Mouse (Mus musculus) hindbrain, embryonic 14.5 days (tissue): ENCODE results near the gene Col9a3. TPM values are rescaled to one million over a fixed set of nuclear protein-coding genes. Genes with fewer than 3 reads are reported as not detected.

Source experiments
- ATAC-seq: fragments of 200-750 bp; cut with Nextera tagmentation; 2 replicates; pipeline ENCODE4 v1.8.0; 2017; ENCODE audit warnings: moderate number of reproducible peaks, mild to moderate bottlenecking, moderate TSS enrichment, moderate library complexity; ENCODE audit not compliant: low FRiP score
- DNase-seq: peaks from one replicate; pipeline ENCODE4 v3.0.0-alpha.2; 2015; ENCODE audit warnings: low spot score
- H3K27ac ChIP-seq: fragments of 300-500 bp; sonication (generic); 2 replicates; pipeline ENCODE4 v1.5.1; 2014; ENCODE audit warnings: mild to moderate bottlenecking, moderate library complexity
- H3K27me3 ChIP-seq: fragments of 300-500 bp; sonication (generic); 2 replicates; pipeline ENCODE4 v1.6.1; 2014; ENCODE audit warnings: mild to moderate bottlenecking, low read length, mixed read lengths; ENCODE audit not compliant: control insufficient read depth, insufficient read depth
- H3K36me3 ChIP-seq: fragments of 300-500 bp; sonication (generic); replicated peaks from 2 replicates; pipeline ENCODE4 v1.6.1; 2014; ENCODE audit not compliant: control insufficient read depth, insufficient read depth
- H3K4me1 ChIP-seq: fragments of 300-500 bp; sonication (generic); replicated peaks from 2 replicates; pipeline ENCODE4 v1.6.1; 2014; ENCODE audit warnings: antibody characterized with exemption, low read length, mixed read lengths; ENCODE audit not compliant: control insufficient read depth, insufficient read depth
- H3K4me2 ChIP-seq: fragments of 300-500 bp; sonication (generic); replicated peaks from 2 replicates; pipeline ENCODE4 v1.6.1; 2014; ENCODE audit warnings: mild to moderate bottlenecking, moderate library complexity
- H3K4me3 ChIP-seq: fragments of 300-500 bp; sonication (generic); replicated peaks from 2 replicates; pipeline ENCODE4 v1.5.1; 2014; ENCODE audit warnings: mild to moderate bottlenecking, low read length
- H3K9ac ChIP-seq: fragments of 300-500 bp; sonication (generic); 2 replicates; pipeline ENCODE4 v1.6.1; 2014
- H3K9me3 ChIP-seq: fragments of 300-500 bp; sonication (generic); 2 replicates; pipeline ENCODE4 v1.6.1; 2016; ENCODE audit warnings: low read length; ENCODE audit not compliant: control insufficient read depth
- WGBS: fragments of 180-500 bp; shearing (Covaris S2); extraction: QIAGEN DNeasy Blood & Tissue Kit; methylation state at CpG from one replicate; pipeline ENCODE4 v1.1.7; 2014; 5-methylcytosine and 5-hydroxymethylcytosine counted together
- polyA plus RNA-seq: library from polyadenylated mRNA; unstranded; fragments of >200 nt; fragmentation: Nextera tagmentation; extraction: Ambion mirVana; gene quantifications from 2 replicates; pipeline ENCODE4 v1.2.1, GENCODE M21; 2014

Col9a3 gene
- polyA plus RNA-seq, 1 experiment from 2014 or later = 65.7 TPM

DNA sequence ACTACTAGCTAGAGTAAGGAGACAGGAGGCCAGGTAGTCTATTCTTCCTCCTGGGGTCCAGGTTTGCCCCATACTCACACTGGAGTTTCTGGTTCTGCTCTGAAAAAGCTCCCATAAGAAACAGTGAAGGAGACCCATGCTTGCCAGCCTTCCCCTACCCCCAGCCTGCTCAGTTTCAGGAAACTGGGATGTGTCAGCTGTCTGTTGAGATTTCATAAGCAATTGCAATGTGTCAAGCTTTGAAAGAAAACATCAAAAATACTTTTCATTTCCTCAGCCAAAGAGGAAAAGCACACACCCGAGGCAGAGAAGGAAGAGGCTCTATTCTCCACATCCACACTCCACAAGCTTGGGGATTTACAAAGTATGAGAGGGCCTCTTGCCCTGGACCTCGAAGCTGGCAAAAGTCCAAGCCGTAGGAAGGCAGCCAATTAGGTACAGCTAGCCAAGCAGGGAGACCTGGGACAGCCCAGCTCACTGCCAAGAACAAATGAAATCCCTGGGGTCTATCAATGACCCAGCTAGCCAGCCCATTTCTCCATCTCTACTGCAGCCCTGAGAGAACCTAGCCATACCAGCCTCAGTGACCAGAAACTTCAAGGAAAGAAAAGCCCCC is 28.5 kb upstream of the Col9a3 start:
- H3K4me2 ChIP-seq = no peak overlapping the region
- H3K36me3 ChIP-seq = no peaks in the 10 kb centered on the region
- peaks cover 7% of the 10 kb centered on the region; the same call in 1 of the 2 replicates for H3K27me3 ChIP-seq
- peaks cover 2% of the 10 kb centered on the region for H3K4me1 ChIP-seq
- no peak overlapping the region for H3K4me3 ChIP-seq
- H3K9me3 ChIP-seq = no peaks in the 10 kb centered on the region
- no peak overlapping the region for H3K27ac ChIP-seq
- 52% methylated on average over 3 of the region's 3 CpGs for WGBS
- no peak overlapping the region for H3K9ac ChIP-seq
- ATAC-seq = no peak
- DNase-seq = peak; percentile 57

GRCm38 (mm10) chr2:180576482-180576881 is 21.1 kb upstream of the Col9a3 start:
- no peak for DNase-seq
- H3K36me3 ChIP-seq = no peaks in the 10 kb centered on the region
- H3K4me2 ChIP-seq = no peak overlapping the region
- H3K4me3 ChIP-seq = no peak overlapping the region
- ATAC-seq = no peak
- H3K9ac ChIP-seq = no peak overlapping the region
- 28% methylated on average over 4 of the region's 4 CpGs for WGBS
- H3K9me3 ChIP-seq = no peaks in the 10 kb centered on the region
- no peaks in the 10 kb centered on the region; the same call in 1 of the 2 replicates for H3K27me3 ChIP-seq
- no peak overlapping the region for H3K27ac ChIP-seq
- no peaks in the 10 kb centered on the region for H3K4me1 ChIP-seq

GRCm38 (mm10) chr2:180578686-180579085 is 18.9 kb upstream of the Col9a3 start:
- H3K4me1 ChIP-seq = peaks cover 7% of the 10 kb centered on the region
- H3K27me3 ChIP-seq = no peaks in the 10 kb centered on the region
- H3K36me3 ChIP-seq = no peaks in the 10 kb centered on the region
- WGBS = 9% methylated on average over 3 of the region's 3 CpGs
- peak; percentile 92 for DNase-seq
- 0 out of 2 replicates have a peak, but pooled peaks have one; percentile 18 for ATAC-seq
- no peak overlapping the region for H3K9ac ChIP-seq
- no peak overlapping the region for H3K4me3 ChIP-seq
- H3K9me3 ChIP-seq = no peaks in the 10 kb centered on the region
- H3K27ac ChIP-seq = no peak overlapping the region
- H3K4me2 ChIP-seq = no peak overlapping the region

DNA sequence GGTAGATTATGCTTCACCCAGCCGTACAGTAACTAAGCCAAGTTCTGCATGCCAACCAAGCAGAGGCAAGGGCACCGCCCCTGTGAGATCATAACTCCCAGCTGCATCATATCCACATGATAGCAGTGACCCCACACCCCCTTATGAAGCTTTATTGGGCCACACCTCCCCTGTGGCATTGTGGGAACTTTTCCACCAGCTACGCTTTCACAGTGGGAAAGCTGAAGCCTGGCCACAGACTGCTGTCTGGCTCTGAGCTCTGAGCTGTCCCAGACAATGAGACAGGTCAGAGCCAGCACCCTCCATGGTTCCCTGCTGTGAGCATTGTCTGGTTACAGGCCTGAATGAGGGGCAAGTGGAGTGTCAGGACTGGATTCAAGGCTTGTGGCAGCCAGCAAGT is 16.6 kb upstream of the Col9a3 start, which contains the start of gene Mrgbp:
Gene Mrgbp (plus strand): TSS at position 303 of the 400 bp plus-strand sequence.
- Histone ChIP-seq H3K27ac (no peak within 1 kb of the TSS), H3K9me3 (no peaks in the 10 kb centered on the region), H3K4me2 (no peak within 1 kb of the TSS), H3K4me3 (no peak within 1 kb of the TSS), H3K27me3 (no peaks in the 10 kb centered on the region), H3K4me1 (peaks cover 15% of the 10 kb centered on the region), H3K36me3 (peaks cover 18% of the 10 kb centered on the region), H3K9ac (no peak within 1 kb of the TSS)
- ATAC-seq (no peak), DNase-seq (no peak)
- 68% methylated on average over 3 of the region's 3 CpGs for WGBS

GRCm38 (mm10) chr2:180582481-180583153 is 15.0 kb upstream of the Col9a3 start:
- H3K4me2 ChIP-seq = peak overlapping the region; percentile 78
- ATAC-seq (peak; percentile 73), DNase-seq (peak; percentile 99)
- H3K9ac ChIP-seq = peak overlapping the region; percentile 96
- peak overlapping the region; percentile 80 for H3K27ac ChIP-seq
- under 1% methylated on average over 56 of the region's 57 CpGs for WGBS
- peak overlapping the region; percentile 87 for H3K4me3 ChIP-seq
- no peaks in the 10 kb centered on the region for H3K27me3 ChIP-seq
- H3K9me3 ChIP-seq = no peaks in the 10 kb centered on the region
- peaks cover 15% of the 10 kb centered on the region for H3K4me1 ChIP-seq
- H3K36me3 ChIP-seq = peaks cover 30% of the 10 kb centered on the region

GRCm38 (mm10) chr2:180583154-180583507 is 14.5 kb upstream of the Col9a3 start:
- no peak overlapping the region for H3K27ac ChIP-seq
- H3K4me1 ChIP-seq = peaks cover 15% of the 10 kb centered on the region
- H3K36me3 ChIP-seq = peaks cover 30% of the 10 kb centered on the region
- no peaks in the 10 kb centered on the region for H3K9me3 ChIP-seq
- WGBS = 27% methylated on average over 7 of the region's 7 CpGs
- DNase-seq (no peak), ATAC-seq (peak; percentile 39)
- H3K4me3 ChIP-seq = peak overlapping the region; percentile 87
- H3K9ac ChIP-seq = peak overlapping the region; percentile 96
- peak overlapping the region; percentile 78 for H3K4me2 ChIP-seq
- no peaks in the 10 kb centered on the region for H3K27me3 ChIP-seq

- peak overlapping the region; percentile 93 for H3K27ac ChIP-seq
- H3K27me3 ChIP-seq = no peaks in the 10 kb centered on the region
- peak overlapping the region; percentile 84 for H3K4me2 ChIP-seq
- H3K4me1 ChIP-seq = peaks cover 18% of the 10 kb centered on the region
- peak overlapping the region; percentile 75 for H3K4me3 ChIP-seq
- ATAC-seq = no peak; the same call in 1 of the 2 replicates
- no peak for DNase-seq
- WGBS = 49% methylated on average over 6 of the region's 6 CpGs
- peak overlapping the region; percentile 88 for H3K9ac ChIP-seq
- peaks cover 62% of the 10 kb centered on the region for H3K36me3 ChIP-seq
- H3K9me3 ChIP-seq = no peaks in the 10 kb centered on the region
Observed at GRCm38 (mm10) chr2:180588736-180589122, 8.9 kb upstream of the Col9a3 start.

- peaks cover 67% of the 10 kb centered on the region for H3K36me3 ChIP-seq
- WGBS = under 1% methylated on average over 56 of the region's 67 CpGs
- ATAC-seq = peak; percentile 90
Observed at GRCm38 (mm10) chr2:180589123-180589831, 8.3 kb upstream of the Col9a3 start, which contains the start of gene Ogfr. Gene Ogfr, plus strand, starts transcription at chr2:180589245.

GRCm38 (mm10) chr2:180598157-180598705 is 641 bp downstream of the Col9a3 start:
- H3K4me1 ChIP-seq = peaks cover 30% of the 10 kb centered on the region
- peak overlapping the region; percentile 58 for H3K9ac ChIP-seq
- ATAC-seq = peak; percentile 64
- peak overlapping the region; percentile 61 for H3K4me2 ChIP-seq
- DNase-seq = peak; percentile 65
- peaks cover 32% of the 10 kb centered on the region for H3K36me3 ChIP-seq
- 0 out of 2 replicates have a peak, but pooled peaks cover 3% of the 10 kb centered on the region for H3K27me3 ChIP-seq
- H3K4me3 ChIP-seq = peak overlapping the region; percentile 33
- H3K9me3 ChIP-seq = no peaks in the 10 kb centered on the region
- peak overlapping the region; percentile 49; the same call in 1 of the 2 replicates for H3K27ac ChIP-seq
- 1% methylated on average over 39 of the region's 41 CpGs for WGBS

More at GRCm38 (mm10) chr2:180589123-180589831, 8.3 kb upstream of the Col9a3 start, which contains the start of gene Ogfr:
- Histone ChIP-seq H3K27ac (peak within 1 kb of the TSS; percentile 93), H3K4me2 (peak within 1 kb of the TSS; percentile 84), H3K4me1 (peaks cover 13% of the 10 kb centered on the region), H3K9ac (peak within 1 kb of the TSS; percentile 88), H3K27me3 (no peaks in the 10 kb centered on the region), H3K9me3 (no peaks in the 10 kb centered on the region), H3K4me3 (peak within 1 kb of the TSS; percentile 75)
- peak; percentile 85 for DNase-seq
